Mouse (Mus musculus): ENCODE measurements around the gene Shank1.

- TF ChIP-seq CTCF (IDR thresholded peaks at IDR 0.05; ENCODE audit: control insufficient read depth, insufficient read depth, insufficient replicate concordance, low read depth, low read length) (no peak), POLR2A (IDR thresholded peaks at IDR 0.05; ENCODE audit: control insufficient read depth, low read depth, low read length) (no peak)
Measured at GRCm38 (mm10) chr7:44336046-44337021, 26.3 kb downstream of the Shank1 start.

Data from testis, adult 2 months (tissue).